Mouse (Mus musculus): Measurements from ENCODE around the gene Hs2st1. TPM values are rescaled to one million over a fixed set of nuclear protein-coding genes. Genes with fewer than 3 reads are reported as not detected.

Hs2st1 gene
- total RNA-seq, 2 experiments from 2014 or later: 11.9 to 12.6 TPM

DNA sequence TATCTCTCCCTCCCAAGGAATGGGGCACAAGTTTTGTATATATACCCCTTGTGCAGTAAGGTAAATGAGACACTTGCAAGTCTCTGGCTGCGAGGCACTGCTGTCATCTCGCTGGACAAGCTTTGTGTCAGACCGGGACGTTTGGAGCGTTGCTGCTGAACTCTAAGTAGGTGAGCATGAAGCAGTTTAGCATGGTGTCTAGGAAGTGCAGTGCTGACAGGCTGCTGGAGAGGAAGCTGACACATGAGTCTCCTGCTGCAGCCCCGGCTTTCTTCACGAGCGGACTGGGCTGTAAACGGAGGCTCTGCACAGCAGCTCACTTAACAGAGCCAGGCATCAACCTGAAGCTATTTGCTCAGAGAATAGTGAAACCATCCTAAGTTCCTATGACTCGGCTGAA, 107.3 kb downstream of the Hs2st1 start:
- intact Hi-C loops (cut with DNase I): no loop called here
- no peak for DNase-seq

DNA sequence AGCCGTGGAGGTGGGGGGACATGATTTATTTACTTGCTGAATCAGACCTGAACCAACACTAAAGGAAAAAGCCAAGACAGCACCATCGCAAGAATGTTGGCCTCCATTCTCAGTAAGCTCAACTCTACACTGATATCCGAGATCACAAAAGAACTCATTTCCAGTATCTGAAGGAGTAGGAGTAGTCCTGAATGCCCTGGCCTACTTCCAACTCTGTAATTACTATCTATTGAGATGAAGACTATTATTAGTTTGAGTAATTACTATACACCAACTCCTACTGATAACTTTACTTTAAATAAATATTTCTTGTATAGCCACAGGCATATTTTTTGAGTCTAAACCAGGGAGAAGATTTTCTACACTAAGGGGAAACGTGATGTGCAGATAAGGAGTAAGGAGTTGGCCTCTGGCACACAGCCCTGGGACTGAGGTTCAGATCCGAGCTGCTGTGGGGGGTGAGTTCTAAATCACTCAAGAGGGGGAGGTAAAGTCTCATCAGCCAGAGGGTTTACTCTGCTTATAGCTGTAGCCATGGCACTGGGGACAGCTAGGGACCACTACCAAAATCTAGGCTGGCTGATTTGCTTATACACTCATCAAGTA, 109.7 kb downstream of the Hs2st1 start:
- intact Hi-C loops (cut with DNase I): no loop called here

DNA sequence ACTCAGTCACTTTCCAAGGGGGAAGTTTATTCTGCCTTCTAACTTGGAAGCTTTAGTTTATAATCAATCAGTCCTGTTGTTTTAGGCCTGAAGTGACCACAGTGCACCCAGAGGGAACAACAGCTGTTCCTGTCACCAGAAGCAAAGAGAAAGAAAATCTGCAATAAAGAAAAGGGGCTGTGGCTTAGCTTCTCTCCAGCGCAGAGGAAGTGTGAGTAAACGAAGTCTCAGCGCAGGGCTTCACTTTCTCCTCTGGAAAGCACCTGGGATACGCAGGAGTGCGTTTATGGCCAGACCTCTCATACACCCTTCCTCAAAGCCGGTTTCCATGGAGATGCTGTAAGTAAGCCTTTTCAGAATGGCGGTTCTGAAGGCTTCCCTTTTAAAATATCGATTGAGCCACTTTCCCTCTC, 110.7 kb downstream of the Hs2st1 start:
- intact Hi-C loops (cut with DNase I): no loop called here
- DNase-seq: no peak

More for the DNA sequence above, 109.7 kb downstream of the Hs2st1 start:
- DNase-seq: no peak

DNA sequence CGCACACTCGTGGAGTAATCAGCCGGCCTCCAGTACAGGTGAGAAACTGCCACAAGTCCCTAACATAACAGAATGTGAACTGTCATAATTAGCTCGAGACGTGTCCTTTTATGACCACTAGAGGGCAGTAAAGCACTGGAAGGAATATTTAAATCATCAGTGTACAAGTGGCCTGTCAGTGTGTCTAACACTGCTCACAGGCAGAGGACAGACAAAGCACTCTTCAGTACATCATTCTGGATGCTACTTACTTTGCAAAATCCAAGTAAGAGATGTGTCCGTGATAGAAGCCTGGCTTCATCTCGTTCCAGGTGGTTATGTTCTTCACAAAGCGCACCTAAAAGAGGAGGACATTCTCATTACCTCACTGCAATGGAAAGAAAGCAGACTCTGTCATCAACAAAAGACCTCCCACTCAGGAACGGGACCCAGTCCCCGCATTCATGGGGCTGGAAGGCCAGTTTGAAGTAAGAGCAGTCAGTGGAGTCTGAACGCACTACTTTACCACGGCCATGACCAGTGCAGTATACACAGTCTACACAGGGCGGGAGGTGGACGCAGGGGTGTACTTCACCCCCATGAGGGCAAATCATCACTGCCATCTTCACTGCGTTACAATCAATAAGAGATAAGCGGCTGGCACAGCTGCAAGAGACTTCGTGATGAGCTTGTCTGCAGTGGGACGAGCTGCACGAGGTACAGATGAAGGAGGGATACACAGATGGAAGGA, 116.1 kb downstream of the Hs2st1 start:
- DNase-seq: peak; percentile 16 to 62
- intact Hi-C loops (cut with DNase I): loop anchor here (1.0 to 5.0 kb wide), 3 partner anchors 163 to 267 kb away; partner anchors contain the start of gene Sh3glb1

DNA sequence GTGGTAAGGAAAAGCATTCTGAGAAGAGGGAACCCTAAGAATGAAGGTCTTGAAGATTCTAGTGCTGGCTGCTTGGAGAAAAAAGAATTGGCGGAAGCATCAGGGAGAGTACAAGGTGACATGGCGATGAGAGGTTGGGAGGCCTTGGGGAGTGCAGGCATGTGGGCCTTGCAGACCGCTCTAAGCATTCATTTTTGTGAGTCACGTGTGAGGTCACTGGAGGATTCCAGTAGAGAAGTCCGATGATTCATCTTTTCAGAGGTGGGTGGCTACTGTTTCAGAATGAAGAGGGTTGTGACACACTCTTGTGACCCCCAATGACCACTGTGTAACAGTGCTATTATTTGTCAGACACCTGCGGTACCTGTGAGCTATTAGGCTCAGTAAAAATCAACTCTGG, 121.0 kb downstream of the Hs2st1 start:
- no peak for DNase-seq
- intact Hi-C loops (cut with DNase I): no loop called here

DNA sequence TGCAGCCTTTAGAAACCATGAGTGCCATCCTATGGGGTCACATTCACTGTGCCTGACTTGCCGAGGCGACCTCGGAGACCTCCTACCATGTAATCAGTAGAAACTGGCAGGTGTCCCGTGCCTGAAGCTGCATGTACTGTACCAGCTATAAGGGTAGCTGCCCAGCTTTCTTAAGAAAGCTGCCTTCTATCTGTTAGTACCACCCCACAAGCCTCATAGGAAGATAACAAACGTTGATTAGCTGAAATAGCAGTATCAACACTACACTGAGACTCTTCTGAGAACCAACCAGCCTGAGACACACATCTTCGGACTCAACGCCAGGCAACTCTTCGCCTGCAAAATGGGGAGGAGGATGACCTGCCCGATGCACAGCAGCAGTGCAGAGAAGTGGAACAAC, 122.1 kb downstream of the Hs2st1 start:
- DNase-seq: no peak
- intact Hi-C loops (cut with DNase I): no loop called here

DNA sequence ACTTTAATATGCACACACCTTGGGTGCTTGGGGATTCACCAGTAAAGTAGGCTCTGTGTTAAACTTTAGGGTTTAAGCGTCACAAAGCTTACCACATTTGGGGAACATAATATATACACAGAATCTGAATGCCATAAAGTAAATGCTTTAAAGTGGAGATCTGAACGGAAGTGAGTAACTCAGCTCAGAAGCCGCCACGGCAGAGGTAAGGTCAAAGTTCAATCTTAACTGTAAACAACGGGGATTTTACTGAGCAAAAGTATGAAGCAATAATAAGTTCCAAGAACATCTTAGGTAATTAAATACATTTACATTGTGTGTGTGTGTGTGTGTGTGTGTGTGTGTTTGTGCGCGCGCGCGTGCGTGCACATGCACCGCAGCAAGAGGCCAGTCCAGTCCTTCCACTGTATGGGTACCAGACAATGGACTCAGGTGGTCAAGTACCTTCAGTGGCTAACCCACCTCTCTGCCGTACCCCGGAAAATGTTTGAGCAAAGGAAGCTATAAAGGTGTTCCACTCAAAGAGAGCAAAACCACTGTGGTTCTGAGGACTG, 123.8 kb downstream of the Hs2st1 start:
- intact Hi-C loops (cut with DNase I): no loop called here
- no peak for DNase-seq

DNA sequence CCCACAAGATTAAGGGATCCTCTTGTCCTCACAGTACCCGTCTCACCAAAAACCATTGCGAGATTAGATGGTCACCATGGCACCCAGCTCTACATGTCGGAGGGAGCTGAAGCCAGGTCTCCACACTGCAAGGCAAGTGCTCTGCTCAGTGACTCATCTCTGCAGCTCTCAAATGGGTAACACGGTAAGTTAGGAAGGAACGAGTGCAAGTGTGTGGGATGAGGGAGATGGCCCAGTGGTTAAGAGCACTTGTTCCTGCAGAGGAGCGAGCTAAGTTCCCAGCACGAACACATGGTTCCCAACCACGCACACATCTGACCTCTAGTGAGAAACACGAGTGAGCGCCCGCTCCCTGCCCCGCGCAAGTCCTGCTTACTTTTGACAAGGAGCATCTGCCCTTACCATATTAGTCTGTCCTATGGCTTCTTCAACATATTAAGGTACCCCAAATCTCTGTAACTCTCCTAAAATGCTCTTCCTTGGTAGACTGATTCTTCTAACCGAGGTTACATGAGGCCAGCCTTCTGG, 132.0 kb downstream of the Hs2st1 start:
- intact Hi-C loops (cut with DNase I): no loop called here
- DNase-seq: no peak

DNA sequence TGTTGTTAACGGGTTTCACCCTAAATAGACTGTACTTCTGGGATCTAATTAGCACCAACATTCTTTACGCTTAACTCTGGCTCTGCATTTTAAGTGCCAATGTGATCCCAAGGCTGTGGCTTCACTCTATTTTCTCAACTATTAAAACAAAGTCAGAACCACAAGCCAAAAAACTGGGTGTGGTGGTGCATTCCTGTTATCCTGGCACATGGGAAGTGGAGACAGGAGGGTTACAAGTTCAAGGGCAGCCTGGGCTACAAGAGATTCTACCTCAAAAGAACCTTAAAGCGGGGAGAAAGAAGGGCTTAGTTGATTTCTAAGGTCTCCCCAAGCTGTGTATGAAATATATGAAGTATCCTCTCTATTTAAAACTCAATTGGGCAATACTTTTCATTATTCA, 133.9 kb downstream of the Hs2st1 start:
- intact Hi-C loops (cut with DNase I): no loop called here
- no peak for DNase-seq

DNA sequence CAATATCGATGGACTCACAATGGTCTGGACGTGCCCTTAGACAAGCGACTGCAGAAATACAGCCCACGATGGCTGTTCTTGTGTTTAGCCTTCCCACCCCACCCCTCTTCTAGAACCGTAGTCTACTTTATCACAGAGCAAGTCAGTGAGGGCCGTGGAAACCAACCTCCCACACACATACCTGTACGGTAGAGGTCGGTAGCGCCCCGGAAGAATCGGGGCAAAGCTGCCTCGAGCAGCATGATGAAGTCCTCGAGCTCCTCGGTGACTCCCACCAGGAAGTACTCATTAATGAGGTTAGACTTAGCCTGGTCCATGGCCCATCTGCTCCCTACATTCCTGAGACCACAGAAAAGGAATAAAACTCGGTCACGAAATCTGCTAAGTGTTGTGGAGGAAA, 134.7 kb downstream of the Hs2st1 start:
- intact Hi-C loops (cut with DNase I): no loop called here

DNA sequence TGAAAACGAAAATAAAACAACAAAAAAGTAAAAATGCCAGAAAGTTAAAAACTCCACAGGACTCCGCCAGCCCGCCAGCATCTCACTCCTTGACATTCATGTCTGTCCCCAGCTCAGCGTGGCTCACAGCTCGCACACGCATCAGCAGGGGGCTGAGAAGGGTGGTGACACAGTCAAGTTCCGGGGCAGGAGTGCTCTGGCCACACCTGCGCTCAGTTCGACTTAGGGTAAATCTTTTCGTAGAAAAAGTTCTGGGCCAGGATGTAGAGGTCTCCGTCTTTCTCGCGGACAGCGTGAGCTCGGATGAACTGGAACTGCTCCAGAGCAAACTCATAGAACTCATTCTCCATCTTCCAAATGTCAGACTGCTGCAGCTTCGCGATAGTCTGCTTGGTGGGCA, 135.7 kb downstream of the Hs2st1 start:
- no peak for DNase-seq
- intact Hi-C loops (cut with DNase I): no loop called here

More for the DNA sequence above, 134.7 kb downstream of the Hs2st1 start:
- DNase-seq: no peak

DNA sequence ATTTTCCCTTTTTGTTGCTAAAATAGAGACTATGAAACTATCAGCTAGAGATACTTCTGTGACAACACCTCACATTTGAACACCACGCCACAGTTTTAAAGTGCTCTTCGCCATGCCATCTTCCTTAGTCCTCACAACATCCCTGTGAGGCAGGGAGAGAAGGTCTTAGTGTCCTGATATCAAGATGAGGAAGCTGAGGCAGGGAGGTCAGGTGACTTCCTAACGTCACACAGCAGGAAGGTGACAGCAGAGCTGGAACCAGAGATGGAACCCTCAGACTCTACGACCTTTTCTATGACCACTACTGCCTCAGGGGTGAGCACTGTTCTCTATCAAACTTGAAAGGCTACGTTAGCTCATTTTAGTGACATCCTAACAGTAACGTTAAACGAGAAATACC, 136.9 kb downstream of the Hs2st1 start:
- intact Hi-C loops (cut with DNase I): no loop called here
- DNase-seq: no peak

DNA sequence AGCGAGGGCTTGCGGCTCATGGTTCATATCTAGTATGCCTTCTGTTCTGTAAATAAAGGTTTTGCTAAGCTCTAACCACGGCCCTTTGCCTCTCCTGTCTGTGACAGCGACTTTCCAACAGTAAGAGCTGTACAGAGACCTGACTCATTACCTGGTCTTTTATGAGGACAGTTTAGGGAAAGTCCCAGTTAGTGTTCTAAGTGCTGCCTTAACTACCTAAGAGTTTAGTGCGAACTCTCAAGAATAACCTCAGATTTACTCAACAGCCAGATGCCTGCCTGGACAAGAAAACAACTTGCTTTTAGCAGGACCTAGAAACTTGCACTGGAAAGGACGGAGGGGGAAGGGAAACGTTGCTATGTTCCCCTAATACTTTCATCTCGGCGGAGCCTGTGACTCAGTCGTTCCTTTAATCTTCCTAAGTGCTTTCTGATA, 137.8 kb downstream of the Hs2st1 start:
- no peak for DNase-seq
- intact Hi-C loops (cut with DNase I): no loop called here

DNA sequence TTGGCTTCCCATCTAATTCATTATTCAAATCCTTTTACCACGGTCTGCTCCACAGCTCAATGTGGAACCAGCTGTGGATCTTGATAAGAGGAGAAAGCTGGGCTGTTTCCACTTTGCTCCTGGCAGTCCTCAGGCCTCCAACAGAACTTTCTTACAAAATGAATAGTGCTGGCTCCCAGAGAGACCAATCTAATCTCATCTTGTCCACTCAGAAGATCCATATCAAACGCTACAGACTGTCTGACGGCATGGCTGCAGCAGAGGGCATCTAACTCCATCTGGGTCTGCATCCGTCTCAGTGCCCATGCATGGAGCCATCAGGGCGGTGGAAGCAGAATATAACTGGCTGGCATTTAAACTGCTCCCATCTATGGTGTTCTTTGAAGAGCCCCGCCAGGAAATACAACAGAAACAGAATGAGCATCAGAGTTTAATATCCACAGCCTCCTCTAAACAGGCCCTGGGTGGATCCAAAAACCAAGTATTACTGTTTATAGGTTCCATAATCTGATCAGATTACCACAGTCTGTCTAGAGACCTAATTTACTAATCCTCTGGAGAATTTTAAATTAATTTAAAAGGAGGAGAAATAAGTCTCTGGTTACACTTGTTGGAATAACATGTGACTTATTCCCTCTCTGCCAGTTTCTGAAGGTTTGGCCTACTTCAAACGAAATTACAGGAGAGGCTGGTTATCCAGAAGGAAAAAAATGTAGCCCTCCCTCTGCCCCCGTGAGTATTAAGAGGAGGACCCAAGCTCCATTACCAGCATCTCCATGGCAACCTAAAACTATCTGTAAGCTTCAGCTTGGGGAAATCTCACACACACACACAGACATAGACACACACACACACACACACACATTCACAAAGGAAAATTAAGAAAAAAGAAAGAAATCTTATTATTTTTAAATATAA, 141.2 kb downstream of the Hs2st1 start:
- DNase-seq: peak in 1 of 2 experiments; percentile 9
- intact Hi-C loops (cut with DNase I): no loop called here

DNA sequence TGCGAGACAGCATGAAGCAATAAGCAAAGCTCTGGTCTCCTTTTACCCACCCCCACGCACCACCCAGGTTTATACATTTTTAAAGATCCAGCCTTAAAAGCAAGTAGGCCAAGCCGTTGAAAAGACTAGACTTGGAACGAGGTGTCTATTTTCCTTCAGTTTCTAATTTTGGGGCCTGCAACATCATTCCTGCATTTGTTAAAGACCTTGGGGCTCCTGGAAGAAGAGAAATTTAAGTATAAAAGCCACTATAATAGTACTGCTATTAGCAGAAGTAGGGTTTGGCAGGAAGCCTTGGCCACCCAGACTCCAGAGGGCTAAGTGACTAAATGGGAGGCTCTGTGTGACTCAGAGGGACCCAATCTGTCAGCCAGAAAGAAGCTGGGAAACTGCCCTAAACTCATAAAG, 144.9 kb downstream of the Hs2st1 start:
- DNase-seq: peak in 1 of 2 experiments; percentile 29
- intact Hi-C loops (cut with DNase I): no loop called here

DNA sequence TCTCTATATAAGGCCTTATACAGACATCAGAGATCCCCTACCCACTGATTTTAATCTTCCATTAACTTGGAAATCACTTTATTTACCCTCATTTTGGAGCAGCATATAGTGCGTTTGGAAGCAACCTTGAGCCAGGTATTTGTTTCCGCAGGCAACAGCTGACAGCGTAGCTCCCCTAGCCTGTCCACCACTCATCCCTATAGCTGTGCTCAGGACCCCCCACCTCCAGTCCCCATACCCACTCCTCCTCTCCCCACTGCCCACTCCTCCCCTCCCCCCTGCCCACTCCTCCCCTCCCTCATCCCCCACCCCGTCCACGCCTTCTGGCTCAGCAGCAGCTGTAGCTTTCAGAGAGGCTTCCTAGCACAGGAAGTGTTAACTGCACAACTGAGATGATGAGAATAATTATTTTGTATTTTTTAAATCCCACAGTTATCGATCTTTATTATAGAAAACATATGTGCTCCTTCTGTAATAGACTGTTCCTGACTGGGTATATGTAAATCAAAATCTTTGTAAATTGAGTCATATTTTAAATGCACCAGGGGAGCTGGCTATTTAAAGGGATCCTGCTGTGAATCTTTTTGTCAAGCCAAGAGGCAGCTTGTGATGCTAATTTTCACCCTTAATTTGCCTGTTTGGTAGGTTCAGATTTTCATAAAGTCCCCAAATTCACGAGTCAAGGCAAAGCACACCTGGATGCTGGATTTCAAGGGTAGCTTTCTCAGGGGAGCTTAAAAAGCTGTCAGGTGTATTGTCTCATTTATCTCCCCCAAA, 148.4 kb downstream of the Hs2st1 start:
- intact Hi-C loops (cut with DNase I): no loop called here
- no peak for DNase-seq

DNA sequence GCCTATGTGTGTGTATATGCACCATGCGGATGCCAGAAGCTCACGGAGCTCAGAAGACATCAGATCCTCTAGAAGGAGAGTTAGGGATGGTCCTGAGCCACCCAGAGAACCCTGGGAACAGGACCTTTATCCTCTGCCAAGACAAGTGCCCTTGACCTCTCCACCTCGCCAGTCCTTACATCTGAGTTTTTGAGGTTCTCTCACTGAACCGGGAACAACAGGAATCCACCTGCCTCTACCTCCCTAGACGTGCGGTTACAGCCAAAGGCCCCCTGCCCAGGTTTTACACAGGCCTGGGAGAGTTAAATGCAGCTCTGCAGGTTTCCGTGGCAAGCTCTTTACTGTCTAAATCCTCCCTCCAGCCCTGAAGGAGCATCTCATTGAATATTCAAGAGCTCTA, 156.2 kb downstream of the Hs2st1 start:
- intact Hi-C loops (cut with DNase I): no loop called here

DNA sequence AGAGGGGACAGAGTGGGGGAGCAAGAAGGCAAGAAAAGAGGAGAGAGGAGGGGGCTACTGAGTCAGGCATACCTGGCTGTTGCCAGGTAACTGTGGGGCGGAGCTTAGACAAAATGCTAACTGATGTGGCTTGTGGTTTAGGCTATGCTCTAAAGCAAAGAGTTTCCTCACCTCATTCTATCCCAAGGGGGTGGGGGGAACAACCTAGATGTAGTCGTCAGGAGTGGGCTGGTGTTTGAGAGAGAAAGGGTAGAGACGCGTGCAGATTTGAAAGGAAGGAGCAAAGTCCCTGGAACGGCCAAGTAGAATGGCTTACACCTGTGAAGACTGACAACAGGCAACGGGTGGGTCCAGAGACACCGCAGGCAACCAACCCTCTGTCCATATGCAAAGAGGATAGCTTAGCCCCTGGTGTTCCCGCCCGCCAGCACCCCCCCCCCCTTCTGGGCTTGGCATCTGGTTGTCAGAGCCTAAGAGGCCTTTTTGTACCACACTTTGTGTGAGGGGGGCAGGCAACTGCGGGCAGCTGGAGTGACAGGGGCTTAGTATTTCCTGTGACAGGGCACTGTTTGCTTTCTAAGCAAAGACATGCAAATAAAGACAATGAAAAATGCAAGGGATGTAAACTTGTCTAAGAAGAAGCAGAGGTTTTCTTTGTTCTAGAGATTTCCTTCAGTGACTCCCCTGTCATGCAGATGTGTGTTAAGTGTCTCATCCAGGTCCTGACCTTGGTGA, 157.3 kb downstream of the Hs2st1 start:
- no peak for DNase-seq
- intact Hi-C loops (cut with DNase I): no loop called here

More for the DNA sequence above, 156.2 kb downstream of the Hs2st1 start:
- no peak for DNase-seq

DNA sequence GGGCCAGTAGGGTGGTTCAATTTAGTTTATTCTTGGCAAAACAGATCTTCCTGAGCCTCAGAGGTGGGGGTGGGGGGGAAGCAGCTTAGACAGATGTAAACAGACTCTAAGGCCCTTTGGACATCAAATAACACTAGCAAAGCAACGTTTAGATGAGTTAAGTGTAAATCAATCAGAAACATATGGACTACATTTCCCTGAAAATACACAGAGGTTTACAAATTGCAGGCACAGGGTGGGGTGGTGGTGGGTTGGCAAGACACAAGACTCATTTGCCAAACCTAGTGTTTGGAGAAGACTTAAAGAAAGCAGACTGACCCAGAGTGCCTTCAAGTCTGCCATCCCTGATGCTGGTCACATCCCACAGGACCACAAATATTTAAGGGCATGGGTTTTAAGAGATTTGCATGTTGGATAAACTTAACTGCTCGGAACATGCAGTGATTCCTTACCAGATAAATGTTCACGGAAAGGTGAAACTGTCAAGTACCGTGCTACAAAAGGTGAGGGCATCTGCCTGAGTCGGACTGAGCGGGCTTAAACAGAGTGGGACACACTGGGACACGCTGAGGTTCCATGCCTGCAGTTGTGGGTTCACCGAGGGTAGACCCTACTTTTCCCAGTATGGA, 158.2 kb downstream of the Hs2st1 start:
- no peak for DNase-seq
- intact Hi-C loops (cut with DNase I): no loop called here
